In genomic region chr1:64689561-64690212, GRCm38 (mm10) we compare ENCODE assay signal across 8 mouse cellular contexts. TPM values are rescaled to one million over a fixed set of nuclear protein-coding genes. Genes with fewer than 3 reads are reported as not detected.
DNase-seq lines count a peak whose midpoint lies in the region; ATAC-seq lines count a peak whose summit lies in the region.

No protein-coding gene starts in this region.

- ATAC-seq in erythroblast, adult 5-6 weeks (replicated peaks; ENCODE audit: low FRiP score, poor library complexity, severe bottlenecking), result peak; percentile 15; the same call in 1 of the 2 replicates
- no peak for ATAC-seq in kidney, embryonic 16.5 days (ENCODE audit: low FRiP score, low TSS enrichment)

- intact Hi-C loops in left cerebral cortex, postnatal 14 days (cut with DNase I), result loop anchor here (5.0 kb wide), 1 partner anchor 72 kb away; the partner anchor contains the start of gene Mettl21a

- peaks cover 25% of the 10 kb centered on the region for H3K4me1 ChIP-seq in kidney, embryonic 16.5 days (ENCODE audit: insufficient read depth, low read length)

- H3K4me3 ChIP-seq in kidney, embryonic 16.5 days (ENCODE audit: low read length), result peak overlapping the region; percentile 84

- no peaks in the 10 kb centered on the region for H3K9me3 ChIP-seq in kidney, embryonic 16.5 days (ENCODE audit: low read length)

- WGBS in kidney, embryonic 16.5 days, result 20% methylated on average over 9 of the region's 9 CpGs

- H3K36me3 ChIP-seq in kidney, embryonic 16.5 days (ENCODE audit: insufficient read depth, low read length), result no peaks in the 10 kb centered on the region

- H3K27me3 ChIP-seq in kidney, embryonic 16.5 days (ENCODE audit: insufficient read depth, low read length), result no peaks in the 10 kb centered on the region

- H3K9ac ChIP-seq in kidney, embryonic 16.5 days (replicated peaks; ENCODE audit: low read length), result peak overlapping the region; percentile 63

- H3K27ac ChIP-seq in kidney, embryonic 16.5 days (ENCODE audit: low read length), result peak overlapping the region; percentile 59

- DNase-seq in cerebellum, adult 8-10 months, result peak; percentile 11
- no peak for DNase-seq in cerebellum, postnatal 10 days
- DNase-seq in 3T3-L1 (ENCODE audit: low read depth, low spot score), result peak; percentile 9
- DNase-seq in naive thymus-derived CD4-positive, alpha-beta T cell, adult 2 months (ENCODE audit: low read depth), result peak; percentile 6
- no peak for DNase-seq in left cerebral cortex, postnatal 14 days (ENCODE audit: low spot score in 2 of 2)
- DNase-seq in right cerebral cortex, adult 2 months (ENCODE audit: low spot score in 2 of 2), result no peak

- H3K4me2 ChIP-seq in kidney, embryonic 16.5 days (replicated peaks; ENCODE audit: low read depth, low read length), result peak overlapping the region; percentile 82

RNA-seq across cellular contexts. Expression of gene Ccnyl1, which starts 0.6 kb away (rescaled TPM):
- total RNA-seq in erythroblast, adult 5-6 weeks (2015; ENCODE audit: low replicate concordance), result 2.5 and 2.9 TPM in 2 replicates
- total RNA-seq in erythroblast, adult 5-6 weeks (2017; ENCODE audit: low replicate concordance), result 1.4 and 6.6 TPM in 2 replicates
- 4.1 and 5.0 TPM in 2 replicates for polyA plus RNA-seq in kidney, embryonic 16.5 days (2015; fragmentation: Nextera tagmentation; extraction: Ambion mirVana)
- 10 to 100 TPM; 26.0 to 27.8 TPM for total RNA-seq in left cerebral cortex, postnatal 14 days (2021)

RNA-seq across cellular contexts. Expression of gene Fzd5, which starts 47.9 kb away (rescaled TPM):
- total RNA-seq in erythroblast, adult 5-6 weeks (2015; ENCODE audit: low replicate concordance), result 2.7 and 5.0 TPM in 2 replicates
- total RNA-seq in erythroblast, adult 5-6 weeks (2017; ENCODE audit: low replicate concordance), result 4.3 and 5.4 TPM in 2 replicates
- 2.1 and 2.4 TPM in 2 replicates for polyA plus RNA-seq in kidney, embryonic 16.5 days (2015; fragmentation: Nextera tagmentation; extraction: Ambion mirVana)
- total RNA-seq in left cerebral cortex, postnatal 14 days (2021), result 1 to 10 TPM in 1 of 2 experiments, under 1 TPM in 1; 0.57 to 1.5 TPM

Comparison
In these comparisons a context has a peak if more than half of its experiments do, and no peak if none do; other contexts are left out.
1. DNase-seq: peak in cerebellum, adult 8-10 months (single experiment), 3T3-L1 (single experiment) and naive thymus-derived CD4-positive, alpha-beta T cell, adult 2 months (single experiment); none in cerebellum, postnatal 10 days (0 of 2), left cerebral cortex, postnatal 14 days (0 of 2) and right cerebral cortex, adult 2 months (0 of 2).